Mouse (Mus musculus): ENCODE measurements at regions not wholly inside any gene's neighbourhood (a gene's known extent, or its start where the extent isn't known, plus 50 kb on each side); places are given as distances from the start of the nearest gene placed in this dataset.

DNA sequence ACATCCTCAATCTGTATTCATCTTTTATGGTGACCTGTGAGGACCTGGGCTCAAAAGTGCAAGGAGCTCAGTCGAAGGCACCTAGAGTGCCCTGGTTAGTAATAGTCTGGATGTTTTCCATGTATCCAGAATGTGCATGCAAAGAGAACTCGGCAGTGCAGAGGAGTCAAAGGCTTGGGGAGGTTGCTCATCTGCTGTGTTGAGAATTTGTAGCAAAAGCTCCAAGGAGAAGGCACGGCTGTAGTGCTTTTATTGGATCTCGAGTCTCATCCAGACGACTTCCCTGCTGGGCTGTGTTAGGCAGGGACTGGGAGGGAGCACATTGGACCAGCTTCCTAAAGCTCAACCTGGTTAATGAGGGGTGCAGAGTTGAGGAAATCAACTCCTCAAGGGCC lies 97.3 kb upstream of the Wscd1 start:
- in situ Hi-C loops (cut with MboI, MseI) = no loop called here

- in situ Hi-C loops (cut with MboI, MseI) = no loop called here
These were observed 91.4 kb upstream of the Wscd1 start for GRCm38 (mm10) chr11:71658346-71658745.

DNA sequence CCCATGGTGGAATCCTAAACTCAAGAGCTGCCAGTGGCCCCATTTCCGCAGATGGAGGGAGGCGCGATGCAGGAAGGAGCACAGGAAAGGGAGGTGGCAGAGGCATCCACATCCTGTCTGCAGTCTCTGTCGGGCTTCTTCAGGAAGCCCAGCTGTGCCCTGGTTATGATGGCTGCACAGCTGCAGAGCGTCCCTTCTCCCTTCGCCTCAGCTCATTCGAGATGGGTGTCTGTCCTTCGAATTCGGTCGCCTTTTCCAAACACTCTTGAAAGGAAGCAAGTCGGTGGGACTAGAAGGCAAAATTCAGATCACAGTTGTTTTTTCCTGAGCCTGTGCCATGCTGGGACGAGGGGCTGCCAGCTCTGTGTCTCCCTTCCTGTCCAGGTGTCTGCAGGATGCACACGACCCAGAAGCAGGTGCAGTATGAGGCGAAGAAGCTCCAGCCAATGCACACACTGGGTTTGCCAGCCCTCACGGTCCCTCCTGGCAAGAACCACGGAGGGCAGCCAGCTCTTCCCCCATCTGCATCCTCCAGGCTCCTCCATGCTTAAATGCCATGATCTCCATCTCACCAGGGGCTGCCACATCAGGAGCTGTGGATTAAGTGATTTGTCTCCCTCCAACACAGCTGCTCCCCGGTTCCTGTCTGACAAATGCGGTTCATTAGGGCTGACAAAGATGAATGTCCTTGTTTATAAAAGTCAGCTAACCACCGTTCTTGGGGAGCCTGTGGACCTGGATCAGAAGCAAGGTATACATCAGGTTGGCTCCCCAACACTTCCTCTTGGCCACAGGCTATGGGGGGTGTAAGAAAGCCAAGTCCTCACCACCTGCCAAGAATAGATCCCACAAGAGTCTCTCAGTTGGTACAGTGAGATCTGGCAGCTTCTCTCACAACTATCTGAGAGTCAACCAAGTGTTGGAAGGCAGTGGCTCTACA lies 79.3 kb upstream of the Wscd1 start:
- in situ Hi-C loops (cut with MboI, MseI) = no loop called here

GRCm38 (mm10) chr11:71672171-71673050 lies 77.3 kb upstream of the Wscd1 start:
- in situ Hi-C loops (cut with MboI, MseI) = no loop called here

GRCm38 (mm10) chr11:71674319-71674718 lies 75.4 kb upstream of the Wscd1 start:
- in situ Hi-C loops (cut with MboI, MseI) = no loop called here

DNA sequence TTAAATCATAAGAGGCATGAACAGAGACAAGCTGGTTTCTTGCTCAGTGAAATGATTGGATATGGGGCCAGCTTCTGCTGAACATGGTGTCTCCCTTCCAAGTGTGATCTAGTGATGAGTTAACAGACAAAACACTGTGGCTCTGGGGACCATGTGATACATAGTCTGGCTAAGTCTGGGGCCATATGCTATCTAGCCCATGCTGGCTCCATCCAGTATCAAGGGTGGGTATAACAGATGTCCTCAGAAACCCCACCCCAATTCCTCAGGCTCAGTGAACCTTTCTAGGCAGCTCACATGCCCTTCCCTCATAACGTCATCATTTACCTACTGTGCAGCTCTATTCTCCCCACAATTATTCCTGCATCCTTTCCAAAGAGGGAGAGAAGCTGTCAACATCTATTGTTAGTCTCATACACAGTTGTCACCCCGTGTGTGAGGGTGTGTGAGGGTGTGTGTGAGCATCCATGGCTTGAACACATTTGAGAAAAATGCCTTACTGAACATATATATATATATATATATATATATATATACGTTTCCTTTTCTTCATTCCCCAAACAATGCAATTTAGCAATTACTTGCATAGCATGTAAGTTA lies 73.9 kb upstream of the Wscd1 start:
- in situ Hi-C loops (cut with MboI, MseI) = no loop called here

DNA sequence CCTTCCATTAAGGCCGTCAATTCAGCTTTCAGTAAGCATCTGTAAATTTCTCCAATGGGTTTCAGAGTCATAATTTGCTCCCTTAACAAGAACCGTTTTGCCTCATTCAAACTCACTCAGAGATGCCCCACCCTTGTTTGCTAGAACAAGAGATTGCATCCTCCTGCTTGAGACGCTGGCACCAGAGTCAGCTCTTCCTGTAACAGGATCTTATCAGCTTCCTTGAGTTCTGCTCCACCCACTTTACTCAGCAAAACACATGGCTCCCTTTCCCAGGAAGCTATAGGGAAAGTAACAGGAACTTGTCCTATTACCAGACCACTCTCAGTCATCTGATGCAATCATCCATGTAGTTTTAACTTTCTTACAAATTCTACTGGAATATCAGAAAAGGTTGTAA lies 52.7 kb upstream of the Wscd1 start:
- in situ Hi-C loops (cut with MboI, MseI) = no loop called here

GRCm38 (mm10) chr11:71698836-71699235 lies 50.9 kb upstream of the Wscd1 start:
- in situ Hi-C loops (cut with MboI, MseI) = no loop called here

Data from T-helper 1 cell (primary cell).